Mouse (Mus musculus) adrenal gland (tissue): Measurements from ENCODE around the gene Casp9.
"Not testable (repeated sequence)": the region's sequence is repeated elsewhere in the genome, so short reads cannot be mapped to it uniquely, and the experiment has no call there.

ENCODE experiments used
- intact Hi-C: fragments of 180-260 bp; cut with DNase I; formaldehyde crosslinking; loops from one replicate; pipeline ENCODE4 v1.15.1; 2025
- long read RNA-seq, 2 experiments: library from polyadenylated mRNA; unstranded; transcript quantifications; one replicate each; pipeline ENCODE4 v2.0.0; 2020; ENCODE audit warnings: borderline replicate concordance in 1 of 2; ENCODE audit not compliant: insufficient replicate concordance in 1 of 2

The Casp9 gene
- long read RNA-seq, experiment 1, transcript Casp9-201 (9 exons, 3,897 nt) = major isoform, 7 of 10 reads
- long read RNA-seq, experiment 1, partial matches to known transcripts = 0 of 10 reads
- long read RNA-seq, experiment 1, other reads (novel, unspliced or antisense) = 3 of 10 reads
- long read RNA-seq, experiment 2, partial matches to known transcripts = 0 of 4 reads
- long read RNA-seq, experiment 2, other reads (novel, unspliced or antisense) = 1 of 4 reads

DNA sequence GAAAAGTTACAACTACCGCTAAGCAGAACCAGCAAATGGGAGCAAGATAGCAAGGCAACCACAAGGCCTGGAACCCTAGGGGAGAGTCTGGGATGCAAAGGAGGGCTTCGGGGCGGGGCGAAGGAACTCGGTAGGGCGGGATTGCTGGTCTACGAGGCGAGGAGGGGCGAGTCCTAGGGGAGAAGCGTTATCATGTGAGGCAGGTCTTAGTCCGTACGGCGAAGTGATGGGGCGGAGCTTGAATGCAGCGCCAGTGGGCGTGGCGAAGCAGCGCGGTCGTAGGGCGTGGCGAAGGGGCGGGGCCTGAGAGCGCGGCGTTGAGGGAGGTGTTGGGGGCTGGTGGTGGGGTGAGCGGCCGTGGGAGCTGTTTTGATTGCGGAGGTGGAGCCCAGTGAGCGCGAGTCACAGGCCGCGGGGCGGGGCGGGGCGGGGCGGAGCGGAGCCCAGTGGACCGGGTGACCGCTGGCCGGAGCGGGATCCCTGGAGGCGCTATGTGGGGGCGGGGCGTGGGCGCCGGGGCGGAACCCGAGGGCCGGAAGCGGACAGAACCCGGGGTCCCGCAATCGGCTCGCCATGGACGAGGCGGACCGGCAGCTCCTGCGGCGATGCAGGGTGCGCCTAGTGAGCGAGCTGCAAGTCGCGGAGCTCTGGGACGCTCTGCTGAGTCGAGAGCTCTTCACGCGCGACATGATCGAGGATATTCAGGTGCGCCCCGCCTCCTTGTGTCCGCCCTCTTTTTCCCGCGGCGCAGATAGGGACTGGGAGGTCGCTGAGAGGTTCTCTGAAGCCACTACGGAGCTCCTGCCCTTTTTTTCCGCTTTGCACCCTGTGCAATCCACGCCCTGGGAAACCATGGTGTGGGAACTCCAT lies at the start of gene Casp9:
TSS of gene Casp9 (plus strand) at position 331 of the 870 bp plus-strand sequence.
- intact Hi-C loops = no loop called here

GRCm38 (mm10) chr4:141746578-141747346 lies 46.6 kb upstream of the Casp9 start, which contains the start of gene Agmat:
Agmat (plus strand) TSS chr4:141746672.
- intact Hi-C loops = no loop called here

GRCm38 (mm10) chr4:141749557-141749956 lies 43.9 kb upstream of the Casp9 start:
- intact Hi-C loops = no loop called here

DNA sequence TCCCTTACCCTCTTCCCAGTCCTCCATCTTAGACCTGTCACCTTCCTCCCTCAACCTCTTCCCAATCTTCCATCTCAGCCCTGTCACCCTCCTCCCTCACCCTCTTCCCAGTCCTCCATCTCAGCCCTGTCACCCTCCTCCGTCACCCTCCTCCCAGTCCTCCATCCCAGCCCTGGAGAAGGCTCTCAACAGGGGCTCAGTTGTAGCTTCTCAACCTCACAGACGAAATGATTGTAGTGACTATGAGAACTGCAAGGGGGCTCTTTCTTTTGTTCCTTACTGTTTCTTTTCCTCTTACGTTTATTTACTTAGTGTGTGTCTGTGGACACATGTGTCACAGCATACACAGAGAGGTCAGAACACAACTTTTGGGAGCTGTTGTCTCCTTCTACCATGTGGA lies 42.6 kb upstream of the Casp9 start:
- intact Hi-C loops = no loop called here

DNA sequence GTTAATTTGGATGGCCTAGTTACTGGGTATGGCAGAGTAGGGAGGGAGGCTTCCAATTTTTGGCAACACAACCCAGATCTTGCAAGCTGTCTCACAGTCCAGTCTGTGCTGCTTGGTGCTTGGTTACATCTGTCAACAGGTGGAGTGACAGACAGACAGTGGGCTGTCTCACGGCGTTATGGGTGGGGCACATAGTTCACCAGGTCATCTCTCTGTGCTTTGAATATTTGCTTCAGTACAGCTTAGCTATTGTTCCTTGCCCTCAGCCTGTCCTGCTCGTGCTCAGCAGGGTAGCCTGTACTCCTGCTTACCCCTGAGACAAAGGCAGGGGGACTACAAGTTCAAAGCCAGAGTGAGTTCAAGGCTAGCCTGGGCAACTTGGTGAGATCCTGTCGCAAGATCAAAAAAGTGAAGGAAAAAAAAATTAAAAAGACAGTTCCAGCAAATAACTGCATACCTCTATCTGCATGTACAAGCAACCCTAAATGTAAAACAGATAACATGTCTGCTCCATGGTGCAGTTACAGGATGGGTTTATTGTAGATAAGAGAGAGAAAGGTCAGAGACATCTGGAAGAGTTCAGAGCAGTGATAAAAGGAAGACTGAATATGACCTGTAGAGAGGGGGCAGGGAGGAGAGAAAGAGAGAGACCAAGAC lies 41.9 kb upstream of the Casp9 start:
- intact Hi-C loops = no loop called here

- intact Hi-C loops = no loop called here
Observed at GRCm38 (mm10) chr4:141752076-141752421, 41.4 kb upstream of the Casp9 start.

DNA sequence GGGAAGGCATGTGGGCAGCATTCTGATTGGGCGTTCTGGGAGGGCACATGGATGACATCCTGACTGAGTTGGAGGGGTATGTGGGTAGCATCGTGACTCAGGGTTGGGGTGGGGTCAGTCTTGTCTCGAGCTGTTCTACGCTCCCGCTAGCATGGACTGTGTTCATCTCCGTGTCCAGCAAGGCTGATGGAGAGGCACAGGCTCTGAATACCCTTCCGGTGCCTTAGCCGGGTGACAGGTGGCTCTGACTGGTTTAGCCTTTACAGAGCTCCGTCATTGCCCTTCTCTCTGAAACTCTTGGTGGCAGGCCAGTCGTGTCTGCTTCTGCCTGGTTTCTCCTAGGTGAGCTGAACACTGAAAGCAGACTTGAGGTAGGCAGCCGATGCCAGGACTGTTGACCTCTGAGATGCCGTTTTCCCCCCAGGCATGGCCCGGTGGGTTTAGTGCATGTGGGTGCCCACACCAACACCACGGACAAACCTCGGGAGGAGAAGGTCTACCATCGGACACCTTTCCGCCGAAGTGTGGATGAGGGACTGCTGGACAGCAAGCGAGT lies 38.0 kb upstream of the Casp9 start:
- intact Hi-C loops = no loop called here

- intact Hi-C loops = no loop called here
Observed at GRCm38 (mm10) chr4:141757124-141757523, 36.3 kb upstream of the Casp9 start.

- intact Hi-C loops = no loop called here
Observed at GRCm38 (mm10) chr4:141758874-141759542, 34.4 kb upstream of the Casp9 start.

DNA sequence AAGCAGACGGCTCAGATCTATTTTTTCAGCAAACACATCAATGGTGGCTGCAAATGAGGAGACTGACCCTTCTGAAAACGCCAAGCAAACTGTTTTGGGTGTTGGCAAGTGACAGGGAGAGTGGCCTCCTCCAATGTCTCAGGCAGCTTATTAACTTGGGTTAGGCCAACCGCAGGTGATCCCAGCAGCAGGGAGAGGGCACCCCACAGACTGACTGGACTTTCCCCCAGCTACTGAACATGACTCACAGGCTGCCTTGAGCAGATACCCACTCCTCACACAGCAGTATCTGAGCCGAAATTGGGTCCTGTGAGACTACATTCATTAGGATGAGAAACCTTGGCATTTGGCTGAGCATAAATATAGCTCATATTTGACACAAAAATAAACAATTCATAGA lies 32.5 kb upstream of the Casp9 start:
- intact Hi-C loops = no loop called here

DNA sequence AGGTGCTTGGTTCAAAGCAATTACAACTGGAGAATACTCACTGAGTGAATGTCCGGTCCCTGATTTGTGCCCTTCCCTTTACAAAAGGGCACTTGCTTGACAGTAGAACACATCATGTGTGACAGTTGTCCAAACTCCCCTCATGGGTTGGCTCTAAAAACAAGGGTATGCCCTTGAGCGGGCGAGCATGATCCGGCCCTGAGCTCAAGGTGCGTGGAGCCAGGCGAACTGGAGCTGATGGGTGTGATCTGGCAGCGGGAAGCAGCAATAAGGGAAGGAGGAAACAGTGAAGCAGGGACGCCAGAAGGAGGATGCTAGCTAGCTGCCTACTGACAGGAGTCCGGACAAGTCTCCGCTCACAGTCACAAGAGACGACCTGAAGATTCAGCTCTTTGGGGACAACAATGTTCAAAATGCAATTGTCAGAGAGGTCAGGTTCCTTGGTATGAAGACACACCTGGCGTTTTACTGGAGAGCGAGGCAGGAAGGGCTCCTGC lies 31.3 kb upstream of the Casp9 start:
- intact Hi-C loops = no loop called here

DNA sequence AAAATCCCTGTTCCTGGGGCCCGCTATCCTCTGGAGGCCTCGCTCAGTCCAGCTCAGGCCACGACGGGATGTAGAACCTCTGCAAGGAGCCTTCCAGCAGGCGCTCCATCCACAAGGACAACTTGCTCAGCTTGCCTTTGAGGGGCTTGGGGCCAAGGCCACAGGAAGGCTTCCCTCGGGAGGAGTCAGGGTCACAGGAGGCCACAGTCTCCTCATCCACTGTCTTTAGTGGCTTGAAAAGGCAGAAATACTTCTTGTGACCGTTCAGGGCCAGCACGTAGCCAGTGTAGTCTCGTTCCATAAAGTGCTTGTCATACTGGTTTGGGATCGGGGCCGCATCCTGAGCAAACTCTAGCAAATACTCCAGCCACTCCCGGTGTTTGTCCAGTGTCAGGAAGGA lies 29.9 kb upstream of the Casp9 start:
- intact Hi-C loops = no loop called here

GRCm38 (mm10) chr4:141765008-141765407 lies 28.4 kb upstream of the Casp9 start:
- intact Hi-C loops = no loop called here

- intact Hi-C loops = no loop called here
Observed at GRCm38 (mm10) chr4:141766316-141766667, 27.1 kb upstream of the Casp9 start.

DNA sequence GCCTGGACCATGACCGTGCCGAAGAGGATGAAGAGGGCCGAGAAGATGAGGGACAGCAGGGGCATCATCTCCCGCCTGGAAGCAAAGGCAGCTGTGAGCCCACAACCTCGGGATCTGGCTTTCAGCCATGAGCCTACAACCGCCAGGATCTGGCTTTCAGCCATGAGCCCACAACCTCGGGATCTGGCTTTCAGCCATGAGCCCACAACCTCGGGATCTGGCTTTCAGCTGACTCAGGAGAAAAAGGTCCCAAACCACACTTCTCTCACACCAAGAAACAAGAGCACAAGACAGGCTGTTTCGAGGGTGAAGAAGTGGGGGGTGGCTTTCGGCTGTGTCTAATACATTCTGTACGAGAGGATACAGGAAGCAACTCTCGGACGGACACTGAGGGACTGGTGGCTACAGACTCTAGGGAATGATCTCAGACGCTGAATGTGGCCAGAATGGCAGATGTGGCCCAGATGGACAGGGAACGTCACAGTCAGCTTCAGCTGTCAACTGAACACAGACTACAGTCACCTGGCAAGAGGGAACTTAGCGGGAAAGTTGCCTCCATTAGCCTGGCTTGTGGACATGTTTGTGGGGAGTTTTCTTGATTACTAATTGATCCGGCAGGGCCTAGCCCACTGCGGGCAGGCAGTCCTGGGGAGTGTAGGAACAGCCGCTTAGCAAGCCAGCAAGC lies 26.6 kb upstream of the Casp9 start:
- intact Hi-C loops = no loop called here

DNA sequence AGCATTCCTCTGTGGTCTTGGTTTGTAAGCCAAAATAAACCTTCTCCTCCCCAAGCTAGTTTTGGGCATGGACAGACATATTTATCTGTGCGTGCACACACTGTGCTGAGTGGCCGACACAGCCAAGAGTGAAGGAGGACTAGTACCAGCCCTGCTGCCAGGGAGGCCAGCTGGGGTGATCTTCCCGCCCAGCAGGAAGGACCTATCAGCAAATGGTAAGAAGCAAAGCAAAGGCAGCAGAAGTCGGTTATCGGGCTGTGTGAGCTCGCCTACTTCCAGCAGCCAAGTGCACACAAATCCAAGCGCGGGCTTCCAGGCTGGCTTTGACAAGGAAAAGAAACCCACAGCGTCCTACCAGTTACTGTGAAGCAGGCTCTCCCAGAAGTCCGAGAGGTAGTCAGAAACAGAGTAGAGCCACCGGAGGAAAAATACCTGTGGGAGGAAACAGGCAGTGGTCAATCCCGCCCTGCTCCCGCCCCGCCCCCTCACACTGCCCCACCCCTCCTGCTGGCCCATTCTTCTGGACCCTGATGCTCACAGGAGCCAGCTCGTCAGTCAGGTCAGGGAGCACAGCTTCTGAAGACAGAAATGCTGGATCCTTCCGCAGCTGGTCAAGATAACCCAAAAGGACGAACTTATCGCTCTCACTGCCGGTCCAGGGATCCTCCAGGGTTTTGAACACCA lies 25.9 kb upstream of the Casp9 start:
- intact Hi-C loops = no loop called here

GRCm38 (mm10) chr4:141769501-141770160 lies 23.8 kb upstream of the Casp9 start:
- intact Hi-C loops = no loop called here

- intact Hi-C loops = no loop called here
Observed at GRCm38 (mm10) chr4:141771823-141772222, 21.6 kb upstream of the Casp9 start.

- intact Hi-C loops = not testable (repeated sequence)
Observed at GRCm38 (mm10) chr4:141773019-141773418, 20.4 kb upstream of the Casp9 start.
